Mouse (Mus musculus) adrenal gland (tissue): ENCODE measurements around the gene Atp6v1c2.

Experiments used
- intact Hi-C: fragments of 180-260 bp; cut with DNase I; formaldehyde crosslinking; loops from one replicate; pipeline ENCODE4 v1.15.1; 2025
- long read RNA-seq, 2 experiments: library from polyadenylated mRNA; unstranded; transcript quantifications; one replicate each; pipeline ENCODE4 v2.0.0; 2020; ENCODE audit warnings: borderline replicate concordance in 1 of 2; ENCODE audit not compliant: insufficient replicate concordance in 1 of 2

The Atp6v1c2 gene
- long read RNA-seq, experiment 1: 0 reads
- long read RNA-seq, experiment 2, partial matches to known transcripts: 0 of 1 reads
- long read RNA-seq, experiment 2, other reads (novel, unspliced or antisense): 0 of 1 reads

- intact Hi-C loops: no loop called here
Measured at GRCm38 (mm10) chr12:17329259-17329658, at the start of gene Atp6v1c2. Gene Atp6v1c2 (minus strand): TSS chr12:17329359.

- intact Hi-C loops: no loop called here
Measured at GRCm38 (mm10) chr12:17376521-17376920, 47.4 kb upstream of the Atp6v1c2 start.

GRCm38 (mm10) chr12:17375243-17375642 lies 46.1 kb upstream of the Atp6v1c2 start:
- intact Hi-C loops: no loop called here

- intact Hi-C loops: no loop called here
Measured at GRCm38 (mm10) chr12:17373470-17373975, 44.4 kb upstream of the Atp6v1c2 start.

DNA sequence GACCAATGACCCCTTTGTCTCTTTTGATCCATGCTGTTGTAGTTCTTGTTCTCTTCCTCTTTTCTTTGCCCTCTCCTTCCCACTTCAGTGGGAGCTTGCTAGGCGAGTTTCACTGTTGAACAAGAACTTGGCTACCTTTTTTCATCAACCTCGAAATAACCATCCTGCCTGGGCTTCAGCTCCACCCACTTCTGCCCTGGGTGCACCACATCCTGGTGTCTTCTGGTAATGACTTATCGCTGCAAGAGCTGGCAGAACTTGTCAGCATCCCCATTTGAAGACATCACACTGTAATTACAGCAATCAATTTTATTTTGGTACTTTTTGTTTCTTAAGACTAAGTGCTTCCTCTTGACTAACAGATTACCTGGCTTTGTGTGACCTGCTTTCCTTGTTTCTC lies 43.5 kb upstream of the Atp6v1c2 start:
- intact Hi-C loops: no loop called here

DNA sequence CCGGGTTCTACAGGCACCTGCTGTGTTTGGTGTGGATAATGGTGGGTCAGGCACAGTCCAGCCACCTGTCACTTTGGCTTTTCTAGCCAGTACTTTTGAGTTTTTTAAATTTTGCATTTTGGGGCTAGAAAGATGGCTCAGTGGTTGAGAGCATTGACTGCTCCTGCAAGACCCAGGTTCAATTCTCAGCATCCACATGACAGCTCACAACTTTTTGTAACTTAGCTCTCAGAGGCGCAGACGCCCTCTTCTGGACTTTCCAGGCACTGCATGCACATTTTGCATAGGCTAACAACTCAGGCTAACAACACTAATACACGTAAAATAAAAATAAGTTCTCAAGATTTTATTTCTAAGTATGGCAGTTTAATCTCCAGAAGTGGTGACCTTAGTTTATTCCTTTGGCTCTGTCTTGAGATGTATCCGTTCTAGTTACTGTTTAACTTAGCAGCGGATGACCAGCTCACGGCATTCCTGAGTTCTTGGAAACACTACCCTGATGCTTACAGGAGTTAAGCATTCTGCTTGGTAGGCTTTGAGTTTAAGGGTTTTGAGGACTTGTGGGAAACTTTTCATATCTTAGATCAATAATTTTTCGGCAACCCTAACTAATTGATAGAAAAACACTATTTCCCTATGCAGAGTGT lies 42.6 kb upstream of the Atp6v1c2 start:
- intact Hi-C loops: no loop called here

DNA sequence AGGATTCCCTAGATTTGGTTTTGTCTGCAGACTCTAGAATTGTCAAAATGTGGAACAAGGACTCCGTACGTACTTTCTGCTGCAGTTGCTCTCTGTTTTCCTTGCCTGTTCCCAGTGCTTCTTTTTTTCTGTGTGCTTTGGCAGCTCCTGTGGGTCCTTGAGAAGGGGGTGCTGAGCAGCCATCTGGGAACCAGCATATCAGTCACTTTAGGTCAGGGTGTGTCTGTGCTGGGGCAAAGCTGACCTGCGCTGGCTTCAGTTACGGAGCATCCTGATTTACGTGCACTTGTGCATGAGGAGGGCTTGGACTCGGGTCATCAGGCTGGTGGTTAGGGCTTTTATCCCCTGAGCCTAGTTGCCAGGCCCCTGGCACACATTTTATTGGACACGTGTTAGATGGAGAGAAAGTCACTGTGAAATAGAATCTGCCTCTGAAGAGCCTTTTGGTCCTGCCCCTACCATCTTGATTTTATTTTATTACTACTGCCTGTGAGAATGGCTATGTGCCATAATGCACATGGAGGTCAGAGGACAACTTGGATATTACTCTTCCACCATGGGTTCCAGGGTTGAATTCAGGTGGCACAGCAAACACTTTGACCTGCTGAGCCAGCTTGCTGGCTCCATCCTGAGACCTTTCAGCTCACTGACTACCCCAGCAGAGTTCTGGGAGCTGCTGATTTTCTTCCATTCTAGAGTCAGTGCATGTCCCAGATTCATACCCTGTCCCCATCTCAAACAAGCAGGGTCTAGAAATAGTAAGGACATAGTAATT lies 40.6 kb upstream of the Atp6v1c2 start:
- intact Hi-C loops: loop anchor here (5.0 kb wide), 1 partner anchor 183 kb away; no protein-coding TSS in a partner anchor

GRCm38 (mm10) chr12:17369111-17369510 lies 40.0 kb upstream of the Atp6v1c2 start:
- intact Hi-C loops: loop anchor here (5.0 kb wide), 1 partner anchor 183 kb away; no protein-coding TSS in a partner anchor

DNA sequence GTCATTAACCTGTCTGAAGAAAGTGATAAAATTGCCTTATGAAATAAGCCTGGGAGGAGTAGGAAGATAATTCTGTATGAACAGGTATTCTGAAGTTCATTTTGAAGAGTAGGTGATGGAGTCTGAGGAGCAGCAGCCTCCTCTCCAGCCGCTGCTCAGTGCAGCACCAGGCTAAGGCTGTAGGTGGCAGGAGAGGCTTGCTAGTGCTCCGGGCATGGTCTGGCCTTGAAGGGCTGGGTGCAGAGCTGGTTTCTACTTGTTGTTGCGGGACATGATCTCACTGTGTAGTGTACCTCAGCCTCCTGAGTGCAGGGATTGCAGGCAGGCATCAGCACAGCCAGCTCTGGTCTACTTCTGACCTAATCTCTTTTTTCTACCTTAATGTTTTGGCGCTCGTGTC lies 37.8 kb upstream of the Atp6v1c2 start:
- intact Hi-C loops: loop anchor here (2.0 to 5.0 kb wide), 2 partner anchors 185 to 442 kb away; no protein-coding TSS in a partner anchor

DNA sequence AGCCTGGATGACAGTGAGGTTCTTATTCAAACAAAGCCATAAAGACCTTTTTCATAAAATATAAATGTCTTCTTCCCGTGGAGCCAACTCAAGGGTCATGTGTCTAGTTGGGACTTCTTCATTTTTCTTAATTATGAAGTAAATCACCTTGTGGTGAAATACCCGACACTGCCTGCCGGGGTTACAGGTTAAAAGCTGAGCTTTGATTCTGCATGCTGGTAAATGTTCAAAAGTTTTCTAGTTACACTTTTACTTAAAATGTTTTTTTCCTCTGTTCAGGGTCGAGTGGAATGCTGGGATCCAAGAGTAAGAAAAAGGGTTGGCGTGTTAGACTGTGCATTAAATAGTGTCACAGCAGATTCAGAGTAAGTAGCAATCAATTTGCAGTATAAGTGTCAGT lies 33.2 kb upstream of the Atp6v1c2 start:
- intact Hi-C loops: no loop called here

DNA sequence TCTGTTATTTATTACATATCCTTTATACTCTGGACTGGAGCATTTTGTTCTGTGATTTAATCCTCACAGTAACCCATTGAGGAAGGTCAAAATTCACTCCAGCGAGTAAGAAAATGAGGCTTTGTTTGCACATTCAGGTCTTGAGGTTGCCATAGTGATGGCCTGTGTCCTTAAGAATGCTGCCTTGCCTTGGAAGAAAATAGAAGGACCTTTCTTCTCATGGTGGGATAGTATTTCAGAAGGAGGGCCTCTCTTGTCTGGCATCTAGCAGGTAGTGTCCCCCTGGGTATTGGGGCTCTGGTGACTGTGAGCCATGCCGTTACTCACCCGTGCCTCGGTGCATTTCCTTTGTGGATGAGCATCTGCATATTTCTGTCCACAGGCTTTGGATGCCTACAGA lies 31.5 kb upstream of the Atp6v1c2 start:
- intact Hi-C loops: no loop called here

- intact Hi-C loops: no loop called here
Measured at GRCm38 (mm10) chr12:17360104-17360503, 30.9 kb upstream of the Atp6v1c2 start.

DNA sequence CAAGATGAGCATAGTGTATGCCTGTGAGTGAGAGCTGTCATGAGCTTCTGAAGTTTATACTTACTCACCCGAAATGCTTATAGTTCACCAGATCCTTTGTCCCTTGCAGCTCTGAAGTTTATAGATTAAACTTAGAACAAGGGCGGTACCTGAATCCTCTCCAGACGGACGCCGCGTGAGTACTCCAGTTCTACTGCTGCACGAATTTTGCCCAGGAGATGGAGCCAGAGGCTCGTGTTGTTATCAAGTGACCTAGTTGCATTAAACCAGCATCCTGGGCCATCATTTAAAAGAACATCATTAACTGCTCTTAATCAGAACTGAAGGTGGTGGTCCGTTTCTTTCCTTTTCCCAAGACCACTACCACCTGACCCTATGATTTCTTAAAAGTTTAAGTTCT lies 29.8 kb upstream of the Atp6v1c2 start:
- intact Hi-C loops: loop anchor here (10.0 kb wide), 1 partner anchor 326 kb away; no protein-coding TSS in a partner anchor

DNA sequence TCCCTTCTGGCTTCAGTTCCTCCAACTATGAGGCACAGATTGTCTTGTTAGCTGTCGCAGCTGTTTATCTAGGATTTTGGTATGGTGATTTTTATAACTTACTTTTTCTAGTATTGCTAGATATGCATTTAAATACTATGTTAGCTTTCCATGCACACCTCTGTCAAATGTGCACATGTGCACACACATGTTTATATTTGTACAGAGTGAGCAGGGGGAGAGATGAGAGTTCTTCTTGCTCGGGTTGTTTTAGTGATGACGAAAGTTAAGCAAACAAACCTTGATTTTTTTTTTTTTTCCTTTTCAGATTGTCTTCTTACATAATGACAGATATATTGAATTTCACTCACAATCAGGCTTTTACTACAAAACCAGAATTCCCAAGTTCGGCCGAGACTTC lies 28.6 kb upstream of the Atp6v1c2 start:
- intact Hi-C loops: loop anchor here (10.0 kb wide), 1 partner anchor 327 kb away; no protein-coding TSS in a partner anchor

DNA sequence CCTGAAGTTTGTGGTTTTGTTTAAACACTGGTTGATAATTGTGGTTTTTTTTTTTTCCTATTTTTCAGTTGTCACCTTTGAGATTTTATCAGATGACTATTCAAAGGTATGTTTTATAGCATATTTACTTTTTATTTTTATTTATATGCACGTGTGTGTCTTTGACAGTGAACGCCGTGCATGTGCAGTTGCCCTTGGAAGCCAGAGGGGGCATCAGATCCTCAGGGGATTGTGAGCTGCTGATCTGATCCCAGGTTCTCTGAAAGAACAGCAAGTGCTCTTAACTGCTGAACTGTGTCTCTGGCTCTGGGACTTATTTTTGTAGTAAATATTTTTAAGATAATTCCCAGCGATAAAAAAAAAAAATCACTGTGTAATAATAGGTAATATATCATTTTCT lies 27.7 kb upstream of the Atp6v1c2 start:
- intact Hi-C loops: loop anchor here (10.0 kb wide), 1 partner anchor 328 kb away; no protein-coding TSS in a partner anchor

- intact Hi-C loops: loop anchor here (10.0 kb wide), 1 partner anchor 335 kb away; no protein-coding TSS in a partner anchor
Measured at GRCm38 (mm10) chr12:17350106-17350505, 20.9 kb upstream of the Atp6v1c2 start.

DNA sequence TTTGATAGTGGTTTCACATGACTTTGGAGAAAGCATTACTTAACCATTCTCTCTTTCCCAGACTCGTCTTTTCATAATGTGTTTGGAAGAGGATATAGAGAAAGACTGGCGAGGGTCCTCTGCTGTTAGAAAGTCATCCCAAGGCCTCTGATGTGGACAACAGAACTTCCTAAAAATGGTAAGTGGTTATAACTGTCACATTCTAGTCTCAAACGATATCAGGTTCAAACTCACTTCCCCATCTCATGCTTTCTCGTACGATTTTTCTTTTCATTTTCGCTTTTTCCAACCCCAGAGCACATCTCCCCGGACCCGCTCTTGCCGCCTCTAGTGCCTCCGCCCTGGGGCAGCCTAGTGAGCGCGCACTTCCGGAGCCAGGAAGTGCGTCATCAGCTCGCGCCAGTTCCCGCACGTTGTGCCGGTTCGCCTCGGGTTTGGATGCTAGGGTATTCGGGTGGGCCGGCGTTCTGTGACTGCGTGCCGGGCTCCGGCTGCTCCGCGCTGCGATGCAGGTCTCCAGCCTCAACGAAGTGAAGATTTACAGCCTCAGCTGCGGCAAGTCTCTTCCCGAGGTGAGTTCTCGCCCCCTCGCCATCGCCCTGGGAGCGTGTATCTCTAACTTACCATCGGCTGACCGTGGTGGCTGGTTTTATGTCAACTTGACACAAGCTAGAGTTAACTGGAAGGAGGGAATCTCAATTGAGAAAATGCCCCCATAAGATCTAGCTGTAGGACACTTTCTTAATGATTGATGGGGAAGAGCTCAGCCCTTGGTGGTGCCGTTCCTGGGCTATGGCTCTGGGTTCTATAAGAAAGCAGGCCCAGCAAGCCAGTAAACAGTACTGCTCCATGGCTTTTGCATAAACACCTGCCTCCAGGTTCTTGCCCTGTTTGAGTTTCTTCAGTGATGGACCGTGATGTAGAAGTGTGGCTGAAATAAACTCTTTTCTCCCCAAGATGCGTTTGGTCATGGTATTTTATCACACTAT lies 19.2 kb upstream of the Atp6v1c2 start, which contains the start of gene Nol10:
Gene Nol10 (plus strand): TSS at position 411 of the 989 bp plus-strand sequence.
- intact Hi-C loops: loop anchor here (5.0 kb wide), 2 partner anchors 61 to 81 kb away; partner anchors contain the start of gene Pdia6

DNA sequence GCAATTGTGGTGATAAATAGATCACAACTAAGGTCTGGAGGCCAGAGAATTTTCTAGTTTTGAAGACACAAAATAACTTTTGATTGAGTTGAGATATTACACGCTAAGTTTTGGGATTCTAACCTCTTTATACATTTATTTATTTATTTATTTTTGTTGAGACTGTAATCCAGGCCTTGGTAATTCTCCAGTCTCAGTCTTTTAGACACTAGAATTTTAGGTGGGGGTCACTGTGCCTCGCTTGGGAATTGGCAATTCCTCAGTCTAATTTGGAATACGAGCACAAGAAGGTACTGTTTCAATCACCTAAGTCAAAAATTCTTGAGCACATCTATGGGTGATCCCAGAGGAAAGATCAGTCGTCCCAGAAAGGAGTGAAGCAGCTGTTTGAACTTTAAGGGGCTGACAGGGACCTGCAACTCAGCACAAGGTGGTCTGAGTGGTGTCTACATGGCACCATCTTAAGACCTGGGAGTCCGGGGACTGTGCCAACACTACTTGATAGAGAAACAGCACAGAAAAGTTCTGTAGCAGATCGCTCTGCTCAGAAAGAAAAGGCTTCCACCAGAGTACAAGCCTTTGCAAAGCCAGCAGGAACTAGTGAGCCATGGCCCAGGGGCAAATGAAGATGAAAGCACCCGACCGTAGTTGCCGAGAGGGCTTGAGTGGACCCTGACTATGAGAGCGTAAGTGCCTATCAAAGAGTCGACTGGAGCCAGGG lies 18.3 kb upstream of the Atp6v1c2 start:
- intact Hi-C loops: loop anchor here (5.0 kb wide), 2 partner anchors 60 to 80 kb away; partner anchors contain the start of gene Pdia6

DNA sequence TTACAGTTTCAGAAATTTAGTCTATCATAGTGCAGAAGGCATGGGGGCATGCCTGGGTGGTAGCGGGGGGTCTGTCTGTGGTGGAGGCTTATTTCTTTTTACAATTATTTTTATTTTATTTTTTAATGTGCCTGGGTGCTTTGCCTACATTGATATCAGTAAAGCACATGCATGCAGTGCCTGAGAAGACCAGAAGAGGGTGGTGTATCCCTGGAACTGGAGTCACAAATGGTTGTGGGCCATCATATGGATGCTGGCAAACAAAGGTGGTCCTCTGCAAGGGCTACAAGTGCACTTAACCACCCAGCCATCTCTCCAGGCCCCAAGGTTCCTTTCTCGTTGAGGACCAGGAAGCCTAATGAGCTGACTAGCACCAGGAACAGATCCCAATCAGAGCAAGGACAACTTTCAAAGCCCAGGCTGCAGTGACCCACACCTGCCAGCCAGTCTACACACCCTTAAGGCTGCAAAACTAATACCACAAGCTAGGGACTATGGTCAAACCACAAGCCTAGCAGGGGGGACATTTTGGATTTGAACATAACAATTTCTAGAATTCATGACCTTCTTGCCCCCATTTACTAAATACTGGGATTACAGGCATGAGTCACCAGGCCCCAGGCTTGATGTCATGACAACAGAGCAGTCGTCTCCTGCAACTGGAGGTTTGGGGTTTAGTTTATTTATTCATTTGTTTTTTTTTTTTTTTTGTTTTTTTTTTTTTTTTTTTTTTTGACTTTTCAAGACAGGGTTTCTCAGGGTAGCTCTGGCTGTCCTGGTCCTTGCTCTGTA lies 10.2 kb upstream of the Atp6v1c2 start:
- intact Hi-C loops: no loop called here
